Mouse (Mus musculus) splenic B cell, adult 2 months (primary cell): ENCODE data around the gene Faiml.

ENCODE experiments used
- DNase-seq: peaks from one replicate; pipeline ENCODE4 v3.0.0-alpha.2; 2011; ENCODE audit warnings: low read depth, low spot score
- H3K27me3 ChIP-seq: 2 replicates; pipeline ENCODE4 v1.6.1; 2012; ENCODE audit warnings: mild to moderate bottlenecking, low read length, moderate library complexity, mixed read lengths; ENCODE audit not compliant: control insufficient read depth, poor library complexity, insufficient read depth, severe bottlenecking
- H3K36me3 ChIP-seq: 2 replicates; pipeline ENCODE4 v1.6.1; 2012; ENCODE audit warnings: mild to moderate bottlenecking, low read length, moderate library complexity, mixed read lengths; ENCODE audit not compliant: control insufficient read depth, poor library complexity, insufficient read depth, severe bottlenecking

The Faiml gene

GRCm38 (mm10) chr9:99224583-99224982 is 12.5 kb downstream of the Faiml start:
- Histone ChIP-seq H3K36me3 (no peaks in the 10 kb centered on the region), H3K27me3 (no peaks in the 10 kb centered on the region)
- DNase-seq: no peak

GRCm38 (mm10) chr9:99221636-99222035 is 15.4 kb downstream of the Faiml start:
- no peak for DNase-seq
- Histone ChIP-seq H3K27me3 (no peaks in the 10 kb centered on the region), H3K36me3 (no peaks in the 10 kb centered on the region)

GRCm38 (mm10) chr9:99217999-99218719 is 18.9 kb downstream of the Faiml start:
- no peak for DNase-seq

GRCm38 (mm10) chr9:99216182-99216581 is 20.9 kb downstream of the Faiml start:
- DNase-seq: no peak
- Histone ChIP-seq H3K27me3 (no peaks in the 10 kb centered on the region), H3K36me3 (no peaks in the 10 kb centered on the region)

More at GRCm38 (mm10) chr9:99217999-99218719, 18.9 kb downstream of the Faiml start:
- no peaks in the 10 kb centered on the region for H3K36me3 ChIP-seq
- H3K27me3 ChIP-seq: no peaks in the 10 kb centered on the region

GRCm38 (mm10) chr9:99212643-99213042 is 24.4 kb downstream of the Faiml start:
- no peaks in the 10 kb centered on the region for H3K36me3 ChIP-seq
- H3K27me3 ChIP-seq: no peaks in the 10 kb centered on the region
- DNase-seq: no peak

- no peaks in the 10 kb centered on the region for H3K27me3 ChIP-seq
- DNase-seq: no peak
- no peaks in the 10 kb centered on the region for H3K36me3 ChIP-seq
Observed at GRCm38 (mm10) chr9:99183043-99183670, 53.9 kb downstream of the Faiml start.

GRCm38 (mm10) chr9:99182121-99182520 is 54.9 kb downstream of the Faiml start:
- H3K27me3 ChIP-seq: no peaks in the 10 kb centered on the region
- no peaks in the 10 kb centered on the region for H3K36me3 ChIP-seq
- no peak for DNase-seq

- Histone ChIP-seq H3K27me3 (no peaks in the 10 kb centered on the region), H3K36me3 (no peaks in the 10 kb centered on the region)
- no peak for DNase-seq
Observed at GRCm38 (mm10) chr9:99180272-99180671, 56.8 kb downstream of the Faiml start.
